Comparison of ENCODE assay signal across 7 mouse cellular contexts in the genomic region with DNA sequence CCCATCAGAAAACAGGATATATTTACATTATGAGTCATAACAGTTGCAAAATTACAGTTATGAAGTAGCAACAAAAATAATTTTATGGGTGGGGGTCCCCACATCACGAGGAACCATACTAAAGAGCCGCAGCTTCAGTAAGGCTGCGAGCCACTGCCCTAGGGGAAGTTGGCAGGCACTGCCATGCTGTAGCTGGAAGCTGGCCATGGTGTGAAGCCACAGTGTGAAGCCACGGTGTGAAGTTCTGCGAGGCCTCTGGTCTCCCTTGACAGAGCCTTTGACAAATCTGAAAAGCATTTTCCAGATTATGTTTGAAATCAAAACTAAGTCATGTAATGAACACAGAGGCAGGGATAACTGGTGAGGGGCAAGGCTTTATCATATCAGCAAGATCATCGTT.
"Had no signal": no experiment of that assay in that cellular context is flagged by ENCODE, and none has a peak within 500 bp of the region (broad histone marks: within the 10 kb centered on the region; RNA-seq: fewer than 3 reads in every experiment).

No protein-coding gene starts in this region.

- DNase-seq: kidney, adult 18-20 months; kidney, postnatal 25 days; layer of hippocampus, adult 9-11 months; liver, postnatal 0 days; lung, embryonic 14.5 days; thymus, adult 18-20 months; thymus, postnatal 36 days had no signal
